Mouse (Mus musculus): Measurements from ENCODE around the gene Kctd17. TPM values are rescaled to one million over a fixed set of nuclear protein-coding genes. Genes with fewer than 3 reads are reported as not detected.

Gene Kctd17
- polyA plus RNA-seq, 1 experiment from 2014 or later: 60.5 TPM

GRCm38 (mm10) chr15:78395478-78395962, 32.8 kb upstream of the Kctd17 start, which contains the start of gene Tex33:
Tex33 (minus strand) TSS chr15:78395912.
- DNase-seq (ENCODE audit: low spot score, missing footprints) (no peak), ATAC-seq (ENCODE audit: low FRiP score) (no peak)
- WGBS: 87% methylated on average over 8 of the region's 8 CpGs
- Histone ChIP-seq H3K27ac (ENCODE audit: low read depth, low read length) (no peak within 1 kb of the TSS), H3K36me3 (ENCODE audit: control insufficient read depth, insufficient read depth, low read length) (no peaks in the 10 kb centered on the region), H3K4me1 (ENCODE audit: control insufficient read depth, insufficient read depth, low read length) (no peaks in the 10 kb centered on the region), H3K4me2 (no peak within 1 kb of the TSS), H3K9me3 (ENCODE audit: control insufficient read depth, low read length) (no peaks in the 10 kb centered on the region), H3K4me3 (ENCODE audit: low read depth, low read length) (no peak within 1 kb of the TSS), H3K27me3 (ENCODE audit: control insufficient read depth, insufficient read depth, low read length) (no peaks in the 10 kb centered on the region), H3K9ac (ENCODE audit: low read length) (no peak within 1 kb of the TSS)

- Histone ChIP-seq H3K36me3 (ENCODE audit: control insufficient read depth, insufficient read depth, low read length) (no peaks in the 10 kb centered on the region), H3K9ac (ENCODE audit: low read length) (no peak overlapping the region), H3K4me3 (ENCODE audit: low read depth, low read length) (no peak overlapping the region), H3K27ac (ENCODE audit: low read depth, low read length) (no peak overlapping the region), H3K4me1 (ENCODE audit: control insufficient read depth, insufficient read depth, low read length) (peaks cover 10% of the 10 kb centered on the region), H3K27me3 (ENCODE audit: control insufficient read depth, insufficient read depth, low read length) (no peaks in the 10 kb centered on the region; the same call in 1 of the 2 replicates), H3K4me2 (no peak overlapping the region), H3K9me3 (ENCODE audit: control insufficient read depth, low read length) (no peaks in the 10 kb centered on the region)
- ATAC-seq (ENCODE audit: low FRiP score) (no peak), DNase-seq (ENCODE audit: low spot score, missing footprints) (no peak)
- WGBS: 85% methylated on average over 6 of the region's 6 CpGs
These were observed 27.0 kb upstream of the Kctd17 start for GRCm38 (mm10) chr15:78401345-78401744.

GRCm38 (mm10) chr15:78401921-78402320, 26.4 kb upstream of the Kctd17 start:
- Histone ChIP-seq H3K9me3 (ENCODE audit: control insufficient read depth, low read length) (no peaks in the 10 kb centered on the region), H3K4me3 (ENCODE audit: low read depth, low read length) (no peak overlapping the region), H3K4me2 (no peak overlapping the region), H3K27me3 (ENCODE audit: control insufficient read depth, insufficient read depth, low read length) (no peaks in the 10 kb centered on the region; the same call in 1 of the 2 replicates), H3K36me3 (ENCODE audit: control insufficient read depth, insufficient read depth, low read length) (no peaks in the 10 kb centered on the region), H3K27ac (ENCODE audit: low read depth, low read length) (no peak overlapping the region), H3K4me1 (ENCODE audit: control insufficient read depth, insufficient read depth, low read length) (peaks cover 10% of the 10 kb centered on the region), H3K9ac (ENCODE audit: low read length) (no peak overlapping the region)
- DNase-seq (ENCODE audit: low spot score, missing footprints): no peak
- 85% methylated on average over 4 of the region's 4 CpGs for WGBS
- ATAC-seq (ENCODE audit: low FRiP score): no peak

- peaks cover 14% of the 10 kb centered on the region for H3K4me1 ChIP-seq (ENCODE audit: control insufficient read depth, insufficient read depth, low read length)
- DNase-seq (ENCODE audit: low spot score, missing footprints) (no peak), ATAC-seq (ENCODE audit: low FRiP score) (no peak)
These were observed 25.9 kb upstream of the Kctd17 start for GRCm38 (mm10) chr15:78402423-78402822.

GRCm38 (mm10) chr15:78403301-78403741, 25.0 kb upstream of the Kctd17 start:
- ATAC-seq (ENCODE audit: low FRiP score) (no peak), DNase-seq (ENCODE audit: low spot score, missing footprints) (peak; percentile 75)
- Histone ChIP-seq H3K4me3 (ENCODE audit: low read depth, low read length) (no peak overlapping the region), H3K4me1 (ENCODE audit: control insufficient read depth, insufficient read depth, low read length) (peaks cover 18% of the 10 kb centered on the region), H3K9me3 (ENCODE audit: control insufficient read depth, low read length) (no peaks in the 10 kb centered on the region), H3K27ac (ENCODE audit: low read depth, low read length) (no peak overlapping the region), H3K36me3 (ENCODE audit: control insufficient read depth, insufficient read depth, low read length) (no peaks in the 10 kb centered on the region), H3K27me3 (ENCODE audit: control insufficient read depth, insufficient read depth, low read length) (no peaks in the 10 kb centered on the region; the same call in 1 of the 2 replicates), H3K9ac (ENCODE audit: low read length) (no peak overlapping the region), H3K4me2 (no peak overlapping the region)
- WGBS: 55% methylated on average over 3 of the region's 3 CpGs

More at GRCm38 (mm10) chr15:78402423-78402822, 25.9 kb upstream of the Kctd17 start:
- no peak overlapping the region for H3K4me3 ChIP-seq (ENCODE audit: low read depth, low read length)
- no peak overlapping the region for H3K4me2 ChIP-seq
- no peak overlapping the region for H3K9ac ChIP-seq (ENCODE audit: low read length)
- no peak overlapping the region for H3K27ac ChIP-seq (ENCODE audit: low read depth, low read length)
- H3K36me3 ChIP-seq (ENCODE audit: control insufficient read depth, insufficient read depth, low read length): no peaks in the 10 kb centered on the region
- WGBS: 81% methylated on average over 7 of the region's 7 CpGs
- no peaks in the 10 kb centered on the region; the same call in 1 of the 2 replicates for H3K27me3 ChIP-seq (ENCODE audit: control insufficient read depth, insufficient read depth, low read length)
- no peaks in the 10 kb centered on the region for H3K9me3 ChIP-seq (ENCODE audit: control insufficient read depth, low read length)

GRCm38 (mm10) chr15:78403896-78404295, 24.5 kb upstream of the Kctd17 start:
- Histone ChIP-seq H3K36me3 (ENCODE audit: control insufficient read depth, insufficient read depth, low read length) (no peaks in the 10 kb centered on the region), H3K9ac (ENCODE audit: low read length) (no peak overlapping the region), H3K4me2 (no peak overlapping the region), H3K4me1 (ENCODE audit: control insufficient read depth, insufficient read depth, low read length) (peaks cover 18% of the 10 kb centered on the region), H3K9me3 (ENCODE audit: control insufficient read depth, low read length) (no peaks in the 10 kb centered on the region), H3K4me3 (ENCODE audit: low read depth, low read length) (no peak overlapping the region), H3K27ac (ENCODE audit: low read depth, low read length) (no peak overlapping the region), H3K27me3 (ENCODE audit: control insufficient read depth, insufficient read depth, low read length) (peaks cover 1% of the 10 kb centered on the region; the same call in 1 of the 2 replicates)
- WGBS: 61% methylated on average over 1 of the region's 1 CpGs
- DNase-seq (ENCODE audit: low spot score, missing footprints) (peak; percentile 21), ATAC-seq (ENCODE audit: low FRiP score) (no peak)

- Histone ChIP-seq H3K27ac (ENCODE audit: low read depth, low read length) (no peak overlapping the region), H3K27me3 (ENCODE audit: control insufficient read depth, insufficient read depth, low read length) (peaks cover 13% of the 10 kb centered on the region), H3K36me3 (ENCODE audit: control insufficient read depth, insufficient read depth, low read length) (no peaks in the 10 kb centered on the region), H3K4me1 (ENCODE audit: control insufficient read depth, insufficient read depth, low read length) (peaks cover 24% of the 10 kb centered on the region), H3K4me3 (ENCODE audit: low read depth, low read length) (peak overlapping the region; percentile 65; the same call in 1 of the 2 replicates), H3K9ac (ENCODE audit: low read length) (peak overlapping the region; percentile 83), H3K9me3 (ENCODE audit: control insufficient read depth, low read length) (no peaks in the 10 kb centered on the region), H3K4me2 (peak overlapping the region; percentile 95)
- DNase-seq (ENCODE audit: low spot score, missing footprints): no peak
- 50% methylated on average over 11 of the region's 11 CpGs for WGBS
- ATAC-seq (ENCODE audit: low FRiP score): no peak
These were observed 23.3 kb upstream of the Kctd17 start for GRCm38 (mm10) chr15:78405098-78405497.

- H3K9me3 ChIP-seq (ENCODE audit: control insufficient read depth, low read length): no peaks in the 10 kb centered on the region
- ATAC-seq (ENCODE audit: low FRiP score): peak; percentile 70
- H3K27ac ChIP-seq (ENCODE audit: low read depth, low read length): peak within 1 kb of the TSS; percentile 84
- peak within 1 kb of the TSS; percentile 95 for H3K4me2 ChIP-seq
- peak within 1 kb of the TSS; percentile 65 for H3K4me3 ChIP-seq (ENCODE audit: low read depth, low read length)
- peak; percentile 96 for DNase-seq (ENCODE audit: low spot score, missing footprints)
- peaks cover 28% of the 10 kb centered on the region for H3K4me1 ChIP-seq (ENCODE audit: control insufficient read depth, insufficient read depth, low read length)
- peaks cover 19% of the 10 kb centered on the region for H3K27me3 ChIP-seq (ENCODE audit: control insufficient read depth, insufficient read depth, low read length)
- 1% methylated on average over 34 of the region's 34 CpGs for WGBS
- no peaks in the 10 kb centered on the region for H3K36me3 ChIP-seq (ENCODE audit: control insufficient read depth, insufficient read depth, low read length)
- H3K9ac ChIP-seq (ENCODE audit: low read length): peak within 1 kb of the TSS; percentile 83
These were observed 22.7 kb upstream of the Kctd17 start, which contains the start of gene Tst for GRCm38 (mm10) chr15:78405517-78406211. Tst (minus strand) TSS chr15:78405907.

GRCm38 (mm10) chr15:78406293-78406934, 21.9 kb upstream of the Kctd17 start, which contains the start of gene Mpst:
Mpst (plus strand) TSS chr15:78406416.
- peak within 1 kb of the TSS; percentile 83 for H3K9ac ChIP-seq (ENCODE audit: low read length)
- H3K36me3 ChIP-seq (ENCODE audit: control insufficient read depth, insufficient read depth, low read length): no peaks in the 10 kb centered on the region
- DNase-seq (ENCODE audit: low spot score, missing footprints): peak; percentile 99
- peaks cover 28% of the 10 kb centered on the region for H3K4me1 ChIP-seq (ENCODE audit: control insufficient read depth, insufficient read depth, low read length)
- peak within 1 kb of the TSS; percentile 65 for H3K4me3 ChIP-seq (ENCODE audit: low read depth, low read length)
- ATAC-seq (ENCODE audit: low FRiP score): peak; percentile 88
- peaks cover 24% of the 10 kb centered on the region for H3K27me3 ChIP-seq (ENCODE audit: control insufficient read depth, insufficient read depth, low read length)
- H3K9me3 ChIP-seq (ENCODE audit: control insufficient read depth, low read length): no peaks in the 10 kb centered on the region
- peak within 1 kb of the TSS; percentile 84 for H3K27ac ChIP-seq (ENCODE audit: low read depth, low read length)
- H3K4me2 ChIP-seq: peak within 1 kb of the TSS; percentile 95
- under 1% methylated on average over 40 of the region's 40 CpGs for WGBS

Measured in midbrain, embryonic 11.5 days (tissue).